Mouse (Mus musculus) kidney, embryonic 16.5 days (tissue): Measurements from ENCODE around the gene Runx1. TPM values are rescaled to one million over a fixed set of nuclear protein-coding genes. Genes with fewer than 3 reads are reported as not detected.

Experiments used
- ATAC-seq: fragments of 200-750 bp; cut with Nextera tagmentation; 2 replicates; pipeline ENCODE4 v1.8.0; 2017; ENCODE audit warnings: moderate TSS enrichment; ENCODE audit not compliant: low FRiP score, low TSS enrichment
- H3K27ac ChIP-seq: fragments of 300-500 bp; sonication (generic); 2 replicates; pipeline ENCODE4 v1.5.1; 2014; ENCODE audit warnings: low read length
- H3K27me3 ChIP-seq: fragments of 300-500 bp; sonication (generic); 2 replicates; pipeline ENCODE4 v1.6.1; 2014; ENCODE audit warnings: low read length, control low read depth, mixed read lengths; ENCODE audit not compliant: insufficient read depth
- H3K36me3 ChIP-seq: fragments of 300-500 bp; sonication (generic); 2 replicates; pipeline ENCODE4 v1.6.1; 2014; ENCODE audit warnings: low read length, control low read depth, mixed read lengths; ENCODE audit not compliant: insufficient read depth
- H3K4me1 ChIP-seq: fragments of 300-500 bp; sonication (generic); 2 replicates; pipeline ENCODE4 v1.6.1; 2014; ENCODE audit warnings: low read length, control low read depth, mixed read lengths; ENCODE audit not compliant: insufficient read depth
- H3K4me2 ChIP-seq: fragments of 300-500 bp; sonication (generic); replicated peaks from 2 replicates; pipeline ENCODE4 v1.6.1; 2014; ENCODE audit warnings: low read depth, low read length
- H3K4me3 ChIP-seq: fragments of 300-500 bp; sonication (generic); 2 replicates; pipeline ENCODE4 v1.5.1; 2014; ENCODE audit warnings: mild to moderate bottlenecking, low read length
- H3K9ac ChIP-seq: fragments of 300-500 bp; sonication (generic); replicated peaks from 2 replicates; pipeline ENCODE4 v1.6.1; 2014; ENCODE audit warnings: low read length
- H3K9me3 ChIP-seq: fragments of 300-500 bp; sonication (generic); 2 replicates; pipeline ENCODE4 v1.6.1; 2016; ENCODE audit warnings: low read length, control low read depth
- WGBS: fragments of 180-500 bp; shearing (Covaris S2); extraction: QIAGEN DNeasy Blood & Tissue Kit; methylation state at CpG from one replicate; pipeline ENCODE4 v1.1.7; 2014; 5-methylcytosine and 5-hydroxymethylcytosine counted together
- polyA plus RNA-seq: library from polyadenylated mRNA; unstranded; fragments of >200 nt; fragmentation: Nextera tagmentation; extraction: Ambion mirVana; gene quantifications from 2 replicates; pipeline ENCODE4 v1.2.1, GENCODE M21; 2015

Runx1 gene
- polyA plus RNA-seq, 1 experiment from 2014 or later = 1.6 TPM

DNA sequence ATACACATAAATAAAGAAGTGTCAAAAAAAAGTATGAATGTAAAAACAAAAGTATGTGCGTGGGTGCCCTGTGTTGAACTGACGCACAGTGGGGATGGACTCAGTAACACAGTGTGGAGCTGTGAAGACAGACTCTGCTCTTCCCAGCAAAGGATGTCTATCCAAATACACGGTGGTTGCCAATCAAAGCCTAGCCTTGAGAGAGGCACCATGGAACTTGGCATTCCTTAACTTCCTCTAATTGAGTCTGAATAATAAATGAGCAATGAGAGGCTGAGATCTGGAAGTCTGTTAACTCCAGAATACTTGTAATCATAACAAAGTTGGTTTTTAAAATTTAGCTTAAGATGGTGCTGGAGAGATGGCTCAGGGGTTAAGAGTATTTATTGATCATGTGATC lies 62.3 kb downstream of the Runx1 start:
- Histone ChIP-seq H3K4me1 (no peaks in the 10 kb centered on the region), H3K36me3 (no peaks in the 10 kb centered on the region), H3K4me2 (no peak overlapping the region), H3K4me3 (no peak overlapping the region), H3K27ac (no peak overlapping the region), H3K9ac (no peak overlapping the region), H3K9me3 (no peaks in the 10 kb centered on the region), H3K27me3 (no peaks in the 10 kb centered on the region)
- ATAC-seq = no peak
- WGBS = 84% methylated on average over 3 of the region's 3 CpGs

GRCm38 (mm10) chr16:92761968-92762521 lies 63.9 kb downstream of the Runx1 start:
- no peaks in the 10 kb centered on the region for H3K4me1 ChIP-seq
- ATAC-seq = no peak
- peak overlapping the region; percentile 5; the same call in 1 of the 2 replicates for H3K4me2 ChIP-seq
- no peak overlapping the region for H3K27ac ChIP-seq
- 35% methylated on average over 15 of the region's 15 CpGs for WGBS
- no peaks in the 10 kb centered on the region for H3K9me3 ChIP-seq
- no peaks in the 10 kb centered on the region for H3K36me3 ChIP-seq
- no peaks in the 10 kb centered on the region for H3K27me3 ChIP-seq
- no peak overlapping the region for H3K9ac ChIP-seq
- no peak overlapping the region for H3K4me3 ChIP-seq

DNA sequence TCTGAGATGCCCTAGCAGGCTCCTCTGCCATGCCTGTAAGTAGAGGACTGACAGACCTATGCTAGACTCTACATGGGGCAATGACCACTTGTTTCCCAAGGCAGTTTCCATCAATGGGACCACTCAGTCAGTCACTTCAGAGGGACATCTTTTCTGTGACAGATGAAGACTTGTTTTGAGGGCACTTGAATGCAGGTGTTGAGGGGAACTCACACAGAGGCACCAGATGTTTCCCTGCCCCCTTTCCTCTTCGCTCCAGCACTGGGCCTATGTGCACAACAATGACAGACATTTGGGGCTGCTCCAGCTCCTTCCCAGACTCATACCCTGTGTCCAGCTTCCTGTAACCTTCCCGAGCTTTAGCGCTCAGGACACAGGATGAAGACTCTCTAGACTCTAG lies 65.9 kb downstream of the Runx1 start:
- Histone ChIP-seq H3K27me3 (no peaks in the 10 kb centered on the region), H3K4me2 (no peak overlapping the region), H3K9ac (no peak overlapping the region), H3K36me3 (no peaks in the 10 kb centered on the region), H3K4me3 (no peak overlapping the region), H3K27ac (no peak overlapping the region), H3K4me1 (no peaks in the 10 kb centered on the region), H3K9me3 (no peaks in the 10 kb centered on the region)
- WGBS = 78% methylated on average over 3 of the region's 3 CpGs
- no peak for ATAC-seq

DNA sequence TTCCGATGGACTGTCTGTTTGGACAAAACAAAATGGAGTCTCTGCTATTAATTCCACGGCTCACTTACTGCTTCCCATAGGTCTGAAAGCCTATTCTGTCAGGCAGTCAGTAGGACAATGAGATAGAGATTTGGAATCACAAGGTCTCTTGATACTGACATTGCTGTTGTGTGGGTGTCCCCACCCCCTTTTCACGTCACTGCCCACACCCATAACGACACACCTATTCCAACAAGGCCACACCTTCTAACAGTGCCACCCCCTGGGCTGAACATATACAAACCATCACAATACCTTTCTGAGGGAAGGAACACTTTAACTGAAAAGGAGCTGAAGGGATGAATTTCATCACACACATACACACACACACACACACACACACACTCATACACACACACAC lies 68.4 kb downstream of the Runx1 start:
- no peak for ATAC-seq
- WGBS = 85% methylated on average over 4 of the region's 4 CpGs

GRCm38 (mm10) chr16:92753944-92754343 lies 72.0 kb downstream of the Runx1 start:
- 89% methylated on average over 3 of the region's 3 CpGs for WGBS

More for the DNA sequence above, 68.4 kb downstream of the Runx1 start:
- Histone ChIP-seq H3K4me1 (no peaks in the 10 kb centered on the region), H3K4me2 (no peak overlapping the region), H3K27me3 (no peaks in the 10 kb centered on the region), H3K27ac (no peak overlapping the region), H3K9me3 (no peaks in the 10 kb centered on the region), H3K4me3 (no peak overlapping the region), H3K9ac (no peak overlapping the region), H3K36me3 (no peaks in the 10 kb centered on the region)

GRCm38 (mm10) chr16:92753139-92753538 lies 72.8 kb downstream of the Runx1 start:
- H3K4me2 ChIP-seq = no peak overlapping the region
- H3K36me3 ChIP-seq = no peaks in the 10 kb centered on the region
- no peak overlapping the region for H3K4me3 ChIP-seq
- H3K27ac ChIP-seq = no peak overlapping the region
- H3K9ac ChIP-seq = no peak overlapping the region
- 92% methylated on average over 8 of the region's 8 CpGs for WGBS
- no peaks in the 10 kb centered on the region for H3K9me3 ChIP-seq
- ATAC-seq = no peak
- H3K4me1 ChIP-seq = no peaks in the 10 kb centered on the region
- no peaks in the 10 kb centered on the region for H3K27me3 ChIP-seq

More at GRCm38 (mm10) chr16:92753944-92754343, 72.0 kb downstream of the Runx1 start:
- Histone ChIP-seq H3K27ac (no peak overlapping the region), H3K27me3 (no peaks in the 10 kb centered on the region), H3K9me3 (no peaks in the 10 kb centered on the region), H3K4me3 (no peak overlapping the region), H3K9ac (no peak overlapping the region), H3K4me2 (no peak overlapping the region), H3K4me1 (no peaks in the 10 kb centered on the region), H3K36me3 (no peaks in the 10 kb centered on the region)
- ATAC-seq = no peak

- Histone ChIP-seq H3K9ac (no peak overlapping the region), H3K4me2 (no peak overlapping the region), H3K4me1 (no peaks in the 10 kb centered on the region), H3K9me3 (no peaks in the 10 kb centered on the region), H3K4me3 (no peak overlapping the region), H3K27me3 (no peaks in the 10 kb centered on the region), H3K36me3 (no peaks in the 10 kb centered on the region), H3K27ac (no peak overlapping the region)
- ATAC-seq = no peak
- 83% methylated on average over 1 of the region's 1 CpGs for WGBS
Measured at GRCm38 (mm10) chr16:92748272-92748671, 77.7 kb downstream of the Runx1 start.

DNA sequence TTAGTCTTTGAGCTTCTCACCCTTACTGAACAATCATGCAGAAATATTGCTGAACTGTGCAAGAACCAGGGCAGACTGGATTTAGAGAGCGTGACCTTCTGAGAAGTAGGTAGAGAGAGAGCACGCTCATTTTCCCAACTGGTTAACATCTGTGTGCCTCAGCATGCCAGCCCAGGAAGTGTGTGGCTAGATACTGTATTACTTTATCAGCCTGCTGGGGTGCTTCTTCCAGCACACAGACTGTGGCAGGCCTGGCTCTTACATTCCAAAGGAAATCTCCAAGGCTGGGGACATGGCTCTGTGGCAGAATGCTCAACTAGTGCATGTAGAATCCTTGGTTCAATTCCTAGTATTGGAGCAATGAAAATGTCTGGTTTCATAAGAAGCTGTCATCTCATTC lies 78.9 kb downstream of the Runx1 start:
- Histone ChIP-seq H3K27me3 (no peaks in the 10 kb centered on the region), H3K9me3 (no peaks in the 10 kb centered on the region), H3K4me2 (no peak overlapping the region), H3K4me1 (no peaks in the 10 kb centered on the region), H3K27ac (no peak overlapping the region), H3K9ac (no peak overlapping the region), H3K36me3 (no peaks in the 10 kb centered on the region), H3K4me3 (no peak overlapping the region)
- WGBS = 77% methylated on average over 2 of the region's 2 CpGs
- no peak for ATAC-seq

- no peak for ATAC-seq
- H3K27ac ChIP-seq = no peak overlapping the region
- no peak overlapping the region for H3K9ac ChIP-seq
- H3K4me2 ChIP-seq = no peak overlapping the region
- no peaks in the 10 kb centered on the region for H3K9me3 ChIP-seq
- H3K27me3 ChIP-seq = no peaks in the 10 kb centered on the region
- 49% methylated on average over 3 of the region's 3 CpGs for WGBS
- H3K36me3 ChIP-seq = no peaks in the 10 kb centered on the region
- no peaks in the 10 kb centered on the region for H3K4me1 ChIP-seq
- H3K4me3 ChIP-seq = no peak overlapping the region
Measured at GRCm38 (mm10) chr16:92745239-92745638, 80.7 kb downstream of the Runx1 start.

DNA sequence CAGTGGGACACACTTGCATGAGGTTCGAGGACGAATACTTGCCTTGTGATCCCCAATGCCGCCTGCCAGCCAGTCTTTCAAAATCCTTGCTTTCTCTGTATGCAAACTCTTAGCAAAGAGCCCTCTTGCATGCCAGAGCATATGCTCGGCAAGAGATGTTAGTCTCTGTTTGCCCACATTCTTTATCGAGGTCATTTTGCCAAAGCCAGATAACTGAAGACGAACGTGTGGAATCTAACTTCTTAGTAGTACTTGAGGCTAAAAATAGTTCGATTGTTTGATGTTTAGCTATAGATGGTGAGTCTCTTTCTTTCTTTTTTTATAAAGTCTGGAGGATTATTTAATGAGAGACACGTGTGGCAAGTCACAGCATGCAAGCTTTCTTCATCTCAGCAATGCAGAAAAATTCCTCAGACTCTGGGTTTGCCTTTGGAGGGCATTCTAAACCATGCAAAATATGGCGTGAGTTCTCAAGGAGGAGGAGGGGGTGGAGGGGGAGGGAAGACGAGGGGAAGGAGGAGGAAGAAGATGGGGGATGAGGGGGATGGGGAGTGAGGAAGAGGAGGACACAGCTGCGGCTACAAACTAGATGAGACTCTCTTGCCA lies 81.7 kb downstream of the Runx1 start:
- no peak overlapping the region for H3K4me2 ChIP-seq
- WGBS = 77% methylated on average over 12 of the region's 12 CpGs
- no peaks in the 10 kb centered on the region for H3K27me3 ChIP-seq
- ATAC-seq = no peak
- H3K9me3 ChIP-seq = no peaks in the 10 kb centered on the region
- no peaks in the 10 kb centered on the region for H3K36me3 ChIP-seq
- H3K4me3 ChIP-seq = no peak overlapping the region
- H3K27ac ChIP-seq = no peak overlapping the region
- no peak overlapping the region for H3K9ac ChIP-seq
- H3K4me1 ChIP-seq = no peaks in the 10 kb centered on the region
